Mouse (Mus musculus) liver (tissue): ENCODE measurements around the gene Igsf8.

Source experiments
- DNase-seq: peaks from one replicate; pipeline ENCODE4 v3.0.0-alpha.2; 2020; ENCODE audit warnings: mixed read lengths

The Igsf8 gene

GRCm38 (mm10) chr1:172274116-172274515 is 12.7 kb downstream of the Igsf8 start:
- DNase-seq = no peak

GRCm38 (mm10) chr1:172274547-172274946 is 13.1 kb downstream of the Igsf8 start:
- no peak for DNase-seq

- no peak for DNase-seq
These were observed 15.7 kb downstream of the Igsf8 start for GRCm38 (mm10) chr1:172277172-172277571.

DNA sequence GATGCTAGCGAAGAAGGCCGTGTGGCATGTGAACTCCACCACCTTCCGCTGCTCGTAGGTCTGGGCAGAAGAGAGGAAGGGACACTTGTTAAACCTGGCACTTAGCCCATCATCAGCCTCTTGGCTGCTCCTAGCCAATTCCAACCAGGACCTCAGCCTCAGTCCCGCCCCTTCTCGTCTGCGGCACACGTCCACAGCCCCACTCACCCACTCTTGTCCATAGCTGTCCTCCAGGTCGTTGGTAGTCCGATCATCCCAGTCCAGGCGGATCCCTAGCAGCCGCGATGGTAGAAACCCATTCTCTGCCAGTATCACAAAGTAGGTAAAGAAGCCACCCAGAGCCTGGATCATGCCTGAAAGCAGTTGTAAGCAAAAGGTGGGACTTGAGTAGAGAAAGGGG is 16.9 kb downstream of the Igsf8 start:
- DNase-seq = no peak

GRCm38 (mm10) chr1:172279768-172280509 is 18.5 kb downstream of the Igsf8 start:
- DNase-seq = no peak

- no peak for DNase-seq
These were observed 20.2 kb downstream of the Igsf8 start for GRCm38 (mm10) chr1:172281522-172282254.

- DNase-seq = no peak
These were observed 21.6 kb downstream of the Igsf8 start for GRCm38 (mm10) chr1:172283073-172283472.

GRCm38 (mm10) chr1:172284221-172284620 is 22.8 kb downstream of the Igsf8 start:
- DNase-seq = no peak

- DNase-seq = no peak
These were observed 25.3 kb downstream of the Igsf8 start for GRCm38 (mm10) chr1:172286740-172287139.

DNA sequence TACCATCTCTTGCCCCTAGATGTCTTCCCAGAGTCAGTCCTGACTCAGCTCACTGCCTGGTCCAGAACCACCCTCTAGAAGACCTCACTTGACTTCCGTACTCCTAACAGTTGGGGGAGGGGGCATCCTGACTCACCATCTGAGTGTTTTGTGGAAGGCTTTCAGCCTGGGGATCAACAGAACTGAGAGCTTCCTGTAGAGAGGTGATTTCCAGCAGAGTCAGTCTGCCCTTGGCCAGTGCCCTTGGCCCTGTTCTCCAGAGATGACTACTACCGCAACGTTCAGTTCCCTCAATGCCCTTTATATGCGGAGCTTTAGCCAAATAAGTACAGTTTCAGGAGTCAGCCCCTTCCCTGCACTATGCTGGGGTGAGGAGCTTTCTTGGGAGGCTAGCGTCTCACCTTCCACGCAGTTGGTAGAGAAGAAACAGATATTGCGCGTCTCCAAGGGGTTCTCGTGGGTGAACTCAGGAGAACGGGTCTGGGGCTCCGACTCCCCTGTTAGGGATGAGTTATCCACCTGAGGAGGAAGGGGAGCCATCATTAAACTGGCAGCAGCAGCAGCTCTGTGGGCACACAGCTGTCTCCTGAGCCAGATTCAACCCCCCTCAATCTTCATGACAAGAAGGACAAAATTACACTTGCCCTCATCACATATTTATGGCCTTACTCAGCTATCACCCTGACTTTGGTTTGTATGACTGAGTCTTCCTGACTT is 27.6 kb downstream of the Igsf8 start:
- DNase-seq = no peak

GRCm38 (mm10) chr1:172289617-172289946 is 28.1 kb downstream of the Igsf8 start:
- DNase-seq = no peak

DNA sequence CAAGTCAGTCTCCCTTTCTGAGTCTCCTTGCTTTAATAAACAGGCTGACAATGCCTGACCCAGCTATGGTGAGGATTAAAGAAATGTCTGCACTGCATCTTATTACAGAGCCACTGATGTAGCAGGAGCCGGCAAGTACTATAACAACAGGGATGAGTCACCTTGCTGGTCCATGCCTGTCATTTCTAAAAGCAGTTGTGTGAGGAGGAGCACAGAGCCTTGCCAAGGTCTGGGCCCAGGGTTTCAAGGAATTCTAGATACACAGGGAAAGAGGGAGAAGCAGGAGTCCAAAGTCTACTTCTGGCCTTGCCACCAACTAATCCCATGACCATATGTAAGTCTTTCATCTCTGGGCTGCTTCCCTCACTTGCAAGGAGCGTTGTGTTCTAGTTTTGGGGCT is 31.4 kb downstream of the Igsf8 start:
- DNase-seq = no peak

DNA sequence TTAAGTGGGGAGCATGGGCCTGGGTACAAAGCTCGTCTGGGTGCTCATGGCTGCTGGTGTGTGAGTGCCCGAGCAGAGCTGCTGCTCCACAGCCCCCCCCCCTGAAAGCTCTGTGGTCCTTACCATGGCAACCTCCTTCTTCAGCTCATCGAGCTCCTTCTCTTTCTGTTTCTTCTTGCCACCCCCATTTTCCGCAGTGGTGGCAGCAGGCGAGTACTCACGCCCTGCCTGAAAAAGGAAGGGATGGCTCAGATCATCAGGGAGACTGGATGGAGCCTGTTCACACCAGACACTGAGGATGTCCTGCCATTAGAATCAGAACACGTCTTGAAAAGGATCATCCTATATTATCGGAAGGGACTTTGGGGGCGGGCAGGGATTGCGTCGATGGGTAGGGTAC is 32.0 kb downstream of the Igsf8 start:
- DNase-seq = no peak

- no peak for DNase-seq
These were observed 34.3 kb downstream of the Igsf8 start for GRCm38 (mm10) chr1:172295751-172296197.

DNA sequence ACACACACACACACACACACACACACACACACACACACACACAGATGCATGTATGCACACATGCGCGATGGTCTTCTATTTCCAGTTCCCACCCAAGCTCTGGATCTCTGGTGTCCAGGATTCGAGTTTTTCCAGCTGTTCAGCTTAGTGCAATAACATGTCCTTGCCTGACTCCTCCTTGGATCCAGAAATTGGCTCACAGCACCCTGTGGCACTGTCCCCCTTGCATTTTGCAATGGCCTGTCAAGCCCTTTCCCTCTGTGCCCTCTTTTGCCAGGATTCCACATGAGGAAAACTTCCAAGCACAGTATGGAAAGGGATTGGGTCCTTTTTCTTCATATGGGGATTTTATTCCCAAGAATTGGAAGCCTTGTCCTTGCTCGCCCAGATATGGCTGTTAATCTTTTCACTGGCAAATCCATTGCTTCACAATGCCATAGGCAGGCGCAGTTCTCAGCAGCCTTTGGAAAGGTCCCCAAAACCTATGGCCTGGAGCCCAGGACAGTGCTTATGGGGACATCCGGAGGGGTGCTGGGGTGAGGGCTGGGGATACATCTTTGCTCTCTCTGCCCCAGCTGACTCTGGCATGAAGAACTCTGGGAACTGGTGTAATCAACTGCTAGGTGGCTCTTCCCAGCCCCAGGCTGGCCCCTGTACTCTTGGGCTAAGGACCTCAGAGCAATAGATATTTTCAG is 35.5 kb downstream of the Igsf8 start:
- no peak for DNase-seq

- no peak for DNase-seq
These were observed 36.4 kb downstream of the Igsf8 start, which contains the start of gene Atp1a2 for GRCm38 (mm10) chr1:172297611-172298537. Gene Atp1a2, minus strand, starts transcription at chr1:172298064.

- no peak for DNase-seq
These were observed 38.1 kb downstream of the Igsf8 start for GRCm38 (mm10) chr1:172299528-172299927.

- no peak for DNase-seq
These were observed 38.8 kb downstream of the Igsf8 start for GRCm38 (mm10) chr1:172300247-172300646.

DNA sequence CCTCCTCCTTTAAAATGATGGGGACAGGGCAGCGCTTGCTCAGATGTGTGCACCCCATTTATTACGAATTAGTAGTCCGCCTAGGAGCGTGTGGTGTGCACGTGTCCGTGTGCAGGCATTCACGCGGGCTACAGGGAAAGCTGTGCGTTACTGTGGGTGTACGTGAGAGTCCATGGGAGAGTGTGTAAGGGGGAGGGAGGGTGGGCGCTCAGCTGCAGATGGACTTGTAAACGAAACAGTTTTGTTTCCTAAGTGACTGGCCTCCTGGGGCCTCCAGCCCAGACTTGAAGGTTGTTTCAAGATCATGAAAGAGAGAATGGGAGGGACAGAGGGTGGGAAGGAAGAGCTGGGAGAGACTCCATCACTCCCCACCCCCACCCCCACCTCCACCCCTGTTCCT is 39.7 kb downstream of the Igsf8 start:
- DNase-seq = no peak

DNA sequence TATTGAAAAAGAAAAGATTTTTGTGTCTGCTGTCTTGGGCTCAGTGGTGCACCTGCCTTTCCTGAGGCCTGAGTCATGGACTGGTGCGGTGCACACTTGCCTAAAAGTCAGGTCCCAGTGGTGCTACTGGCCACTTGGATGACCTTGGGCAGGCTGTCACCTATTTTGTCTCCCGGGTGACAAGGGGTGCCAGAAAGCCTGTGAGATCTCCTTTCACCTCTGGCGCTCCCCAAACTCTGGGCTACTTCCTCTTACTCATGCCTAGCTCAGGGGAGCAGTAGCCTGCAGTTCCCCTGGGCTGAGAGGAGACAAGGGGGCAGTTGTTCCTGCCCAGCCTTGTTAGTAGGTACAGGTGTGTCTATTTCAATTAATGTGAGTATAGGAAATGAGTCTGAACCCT is 40.9 kb downstream of the Igsf8 start:
- no peak for DNase-seq

DNA sequence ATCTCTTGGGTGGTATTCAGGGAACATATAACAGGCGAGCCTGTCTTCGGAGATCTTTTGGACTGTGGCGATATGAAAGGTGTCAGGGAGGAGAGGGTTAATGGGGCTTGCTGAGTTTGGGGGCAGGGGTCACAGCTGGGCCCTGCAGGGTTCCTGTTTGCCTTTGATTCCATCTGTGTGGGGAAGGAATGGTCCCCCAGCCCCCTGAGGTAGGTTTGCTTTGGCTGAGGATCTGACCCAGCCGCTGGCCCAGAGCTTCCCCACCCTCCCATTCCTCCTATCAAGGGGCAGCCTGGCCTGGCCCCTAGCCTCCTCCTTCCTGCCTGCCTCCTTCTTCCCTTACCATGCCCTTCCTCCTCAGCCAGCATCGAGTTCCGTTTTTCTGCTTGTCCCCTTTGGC is 41.4 kb downstream of the Igsf8 start:
- DNase-seq = no peak

- DNase-seq = peak; percentile 65
These were observed 43.0 kb downstream of the Igsf8 start for GRCm38 (mm10) chr1:172304443-172304842.
